Mouse (Mus musculus) spleen, adult 2 months (tissue): ENCODE results near the gene Acot10. TPM values are rescaled to one million over a fixed set of nuclear protein-coding genes. Genes with fewer than 3 reads are reported as not detected.
"Not testable (repeated sequence)": the region's sequence is repeated elsewhere in the genome, so short reads cannot be mapped to it uniquely, and the experiment has no call there.

Experiments
- DNase-seq, 2 experiments: peaks; one replicate each; pipeline versions ENCODE4 v3.0.0 to v3.0.0-alpha.2; 2012 to 2021; ENCODE audit warnings: low spot score in 2 of 2, low read depth in 1 of 2
- H3K27ac ChIP-seq: fragments of 200-500 bp; 2 replicates; pipeline ENCODE4 v1.5.1; 2012; ENCODE audit warnings: low read length, inconsistent platforms; ENCODE audit not compliant: insufficient read depth
- H3K27me3 ChIP-seq: fragments of 200-500 bp; 2 replicates; pipeline ENCODE4 v1.6.1; 2012; ENCODE audit warnings: mild to moderate bottlenecking, moderate library complexity, low read length, inconsistent platforms; ENCODE audit not compliant: control insufficient read depth, insufficient read depth
- H3K36me3 ChIP-seq: fragments of 200-500 bp; 2 replicates; pipeline ENCODE4 v1.6.1; 2012; ENCODE audit warnings: mild to moderate bottlenecking, low read length, inconsistent platforms; ENCODE audit not compliant: control insufficient read depth, insufficient read depth
- H3K4me1 ChIP-seq: fragments of 200-500 bp; 2 replicates; pipeline ENCODE4 v1.6.1; 2011; ENCODE audit warnings: inconsistent platforms; ENCODE audit not compliant: control insufficient read depth, insufficient read depth, insufficient read length
- H3K4me3 ChIP-seq: fragments of 200-500 bp; 2 replicates; pipeline ENCODE4 v1.5.1; 2011; ENCODE audit warnings: mild to moderate bottlenecking, inconsistent platforms; ENCODE audit not compliant: insufficient read depth, insufficient read length; ENCODE audit errors: extremely low read depth
- CTCF ChIP-seq: fragments of 200-500 bp; IDR thresholded peaks from 2 replicates; pipeline ENCODE4 v1.5.1; 2011; ENCODE audit warnings: mild to moderate bottlenecking, inconsistent platforms; ENCODE audit not compliant: insufficient read depth, insufficient read length, insufficient replicate concordance; ENCODE audit errors: extremely low read depth
- POLR2A ChIP-seq: fragments of 200-500 bp; IDR thresholded peaks from 2 replicates; pipeline ENCODE4 v1.6.1; 2011; ENCODE audit warnings: low read depth, low read length, inconsistent platforms
- WGBS: fragments of 180-500 bp; shearing (Covaris S2); methylation state at CpG from one replicate; pipeline ENCODE4 v1.1.7; 2018; 5-methylcytosine and 5-hydroxymethylcytosine counted together
- polyA plus RNA-seq: library from polyadenylated mRNA; depleted of rRNA; stranded (reverse); fragments of >200 nt; gene quantifications from 2 replicates; pipeline ENCODE4 v1.2.3, GENCODE M21; 2012; rRNA removed

The Acot10 gene
- not detected in 2 replicates for polyA plus RNA-seq

GRCm38 (mm10) chr15:20666650-20667049, at the start of gene Acot10:
Gene Acot10, minus strand, starts transcription at chr15:20666750.
- no peaks in the 10 kb centered on the region for H3K36me3 ChIP-seq
- TF ChIP-seq CTCF (no peak), POLR2A (no peak)
- no peaks in the 10 kb centered on the region for H3K27me3 ChIP-seq
- no peak within 1 kb of the TSS for H3K4me3 ChIP-seq
- no peaks in the 10 kb centered on the region for H3K4me1 ChIP-seq
- 92% methylated on average over 10 of the region's 10 CpGs for WGBS
- H3K27ac ChIP-seq = no peak within 1 kb of the TSS
- DNase-seq = no peak

- WGBS = 87% methylated on average over 4 of the region's 4 CpGs
- TF ChIP-seq POLR2A = no peak
- TF ChIP-seq CTCF = no peak
- Histone ChIP-seq H3K4me3 (no peak overlapping the region), H3K27ac (no peak overlapping the region), H3K36me3 (no peaks in the 10 kb centered on the region), H3K27me3 (no peaks in the 10 kb centered on the region), H3K4me1 (no peaks in the 10 kb centered on the region)
- no peak for DNase-seq
These were observed 45.3 kb upstream of the Acot10 start for GRCm38 (mm10) chr15:20711859-20712258.

- no peaks in the 10 kb centered on the region for H3K36me3 ChIP-seq
- TF ChIP-seq CTCF (no peak), POLR2A (no peak)
- H3K27ac ChIP-seq = no peak overlapping the region
- H3K4me1 ChIP-seq = no peaks in the 10 kb centered on the region
- H3K27me3 ChIP-seq = no peaks in the 10 kb centered on the region
- no peak overlapping the region for H3K4me3 ChIP-seq
- DNase-seq = no peak
- WGBS = 83% methylated on average over 5 of the region's 5 CpGs
These were observed 29.7 kb upstream of the Acot10 start for GRCm38 (mm10) chr15:20696229-20696628.

GRCm38 (mm10) chr15:20684200-20684599, 17.6 kb upstream of the Acot10 start:
- no peak overlapping the region for H3K4me3 ChIP-seq
- no peak for TF ChIP-seq POLR2A
- no peak for TF ChIP-seq CTCF
- 91% methylated on average over 5 of the region's 5 CpGs for WGBS
- no peaks in the 10 kb centered on the region for H3K36me3 ChIP-seq
- DNase-seq = no peak
- no peaks in the 10 kb centered on the region for H3K4me1 ChIP-seq
- no peak overlapping the region for H3K27ac ChIP-seq
- H3K27me3 ChIP-seq = no peaks in the 10 kb centered on the region

- Histone ChIP-seq H3K36me3 (no peaks in the 10 kb centered on the region), H3K4me1 (no peaks in the 10 kb centered on the region), H3K27ac (no peak overlapping the region), H3K4me3 (no peak overlapping the region), H3K27me3 (no peaks in the 10 kb centered on the region)
- 79% methylated on average over 2 of the region's 2 CpGs for WGBS
- DNase-seq = no peak
- TF ChIP-seq POLR2A (no peak), CTCF (no peak)
These were observed 16.2 kb upstream of the Acot10 start for GRCm38 (mm10) chr15:20682719-20683118.

GRCm38 (mm10) chr15:20669507-20669906, 3.0 kb upstream of the Acot10 start:
- not testable (repeated sequence) for H3K4me1 ChIP-seq, H3K36me3 ChIP-seq, H3K27ac ChIP-seq, H3K4me3 ChIP-seq, H3K27me3 ChIP-seq, DNase-seq
- WGBS = 56% methylated on average over 2 of the region's 2 CpGs

GRCm38 (mm10) chr15:20667989-20668388, 1.4 kb upstream of the Acot10 start:
- no peak for TF ChIP-seq CTCF
- no peak for TF ChIP-seq POLR2A
- DNase-seq = no peak
- H3K4me3 ChIP-seq = no peak overlapping the region
- no peaks in the 10 kb centered on the region for H3K36me3 ChIP-seq
- 52% methylated on average over 1 of the region's 1 CpGs for WGBS
- H3K27me3 ChIP-seq = no peaks in the 10 kb centered on the region
- no peaks in the 10 kb centered on the region for H3K4me1 ChIP-seq
- H3K27ac ChIP-seq = no peak overlapping the region
